Mouse (Mus musculus): ENCODE measurements around the gene Itih5.

DNA sequence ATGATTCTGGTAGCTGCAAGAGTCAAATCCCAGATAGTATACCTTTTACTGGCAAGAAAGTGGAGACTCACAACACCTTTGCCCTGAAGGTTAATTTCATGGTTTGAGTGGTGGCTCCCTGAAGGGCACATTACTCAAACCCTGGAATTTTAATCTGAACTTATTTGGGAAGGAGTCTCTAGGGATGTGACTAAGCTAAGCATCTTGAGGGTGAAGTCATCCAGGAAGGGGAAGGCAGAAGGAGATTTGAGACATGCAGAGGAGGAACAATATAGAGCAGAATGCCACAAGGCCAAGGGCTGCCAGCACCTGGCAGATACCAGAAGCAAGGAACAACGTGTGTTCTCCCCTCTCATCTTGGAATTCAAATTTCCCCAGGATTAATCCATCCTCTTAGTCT is 34.6 kb upstream of the Itih5 start:
- TF ChIP-seq CTCF (IDR thresholded peaks at IDR 0.05) (no peak), EP300 (IDR thresholded peaks at IDR 0.05) (no peak)
